Mouse (Mus musculus) embryonic facial prominence, embryonic 10.5 days (tissue): ENCODE results near the gene Pibf1. TPM values are rescaled to one million over a fixed set of nuclear protein-coding genes. Genes with fewer than 3 reads are reported as not detected.

ENCODE experiments used
- DNase-seq: peaks from one replicate; pipeline ENCODE4 v3.0.0-alpha.2; 2017; ENCODE audit warnings: low spot score
- H3K27ac ChIP-seq: fragments of 300-500 bp; sonication (generic); replicated peaks from 2 replicates; pipeline ENCODE4 v1.5.1; 2016; ENCODE audit warnings: mild to moderate bottlenecking
- H3K27me3 ChIP-seq: fragments of 300-500 bp; sonication (generic); replicated peaks from 2 replicates; pipeline ENCODE4 v1.6.1; 2016; ENCODE audit warnings: low read depth, mild to moderate bottlenecking; ENCODE audit not compliant: poor library complexity, severe bottlenecking
- H3K36me3 ChIP-seq: fragments of 300-500 bp; sonication (generic); replicated peaks from 2 replicates; pipeline ENCODE4 v1.6.1; 2016; ENCODE audit warnings: mild to moderate bottlenecking, moderate library complexity
- H3K4me1 ChIP-seq: fragments of 300-500 bp; sonication (generic); 2 replicates; pipeline ENCODE4 v1.6.1; 2016
- H3K4me3 ChIP-seq: fragments of 300-500 bp; sonication (generic); 2 replicates; pipeline ENCODE4 v1.5.1; 2016; ENCODE audit warnings: mild to moderate bottlenecking, moderate library complexity
- H3K9me3 ChIP-seq: fragments of 300-500 bp; sonication (generic); 2 replicates; pipeline ENCODE4 v1.6.1; 2016; ENCODE audit warnings: mild to moderate bottlenecking
- WGBS: fragments of 180-500 bp; shearing (Covaris S2); methylation state at CpG from one replicate; pipeline ENCODE4 v1.1.7; 2016; 5-methylcytosine and 5-hydroxymethylcytosine counted together
- polyA plus RNA-seq: library from polyadenylated mRNA; unstranded; fragments of >200 nt; fragmentation: Nextera tagmentation; extraction: Ambion mirVana; gene quantifications from 2 replicates; pipeline ENCODE4 v1.2.1, GENCODE M21; 2016

Gene Pibf1
- polyA plus RNA-seq, 1 experiment from 2014 or later, result 22.1 TPM

- H3K27ac ChIP-seq, result no peak overlapping the region
- WGBS, result 92% methylated on average over 3 of the region's 3 CpGs
- no peaks in the 10 kb centered on the region for H3K9me3 ChIP-seq
- no peaks in the 10 kb centered on the region for H3K27me3 ChIP-seq
- peaks cover 8% of the 10 kb centered on the region; the same call in 1 of the 2 replicates for H3K36me3 ChIP-seq
- DNase-seq, result no peak
- no peak overlapping the region for H3K4me3 ChIP-seq
- no peaks in the 10 kb centered on the region for H3K4me1 ChIP-seq
Observed at GRCm38 (mm10) chr14:99233056-99233455, 133.8 kb downstream of the Pibf1 start.

- no peak for DNase-seq
- H3K4me1 ChIP-seq, result no peaks in the 10 kb centered on the region
- H3K4me3 ChIP-seq, result no peak overlapping the region
- no peaks in the 10 kb centered on the region for H3K9me3 ChIP-seq
- H3K27ac ChIP-seq, result no peak overlapping the region
- 89% methylated on average over 5 of the region's 5 CpGs for WGBS
- H3K27me3 ChIP-seq, result no peaks in the 10 kb centered on the region
- H3K36me3 ChIP-seq, result peaks cover 7% of the 10 kb centered on the region; the same call in 1 of the 2 replicates
Observed at GRCm38 (mm10) chr14:99237115-99237514, 137.9 kb downstream of the Pibf1 start.

- Histone ChIP-seq H3K27ac (peak overlapping the region; percentile 6; the same call in 1 of the 2 replicates), H3K9me3 (no peaks in the 10 kb centered on the region), H3K4me3 (no peak overlapping the region), H3K4me1 (peaks cover 4% of the 10 kb centered on the region; the same call in 1 of the 2 replicates), H3K27me3 (no peaks in the 10 kb centered on the region), H3K36me3 (peaks cover 10% of the 10 kb centered on the region)
- DNase-seq, result no peak
- 89% methylated on average over 11 of the region's 11 CpGs for WGBS
Observed at GRCm38 (mm10) chr14:99240563-99240962, 141.3 kb downstream of the Pibf1 start.

GRCm38 (mm10) chr14:99244508-99244907 lies 145.3 kb downstream of the Pibf1 start:
- Histone ChIP-seq H3K4me3 (no peak overlapping the region), H3K27me3 (no peaks in the 10 kb centered on the region), H3K4me1 (peaks cover 4% of the 10 kb centered on the region; the same call in 1 of the 2 replicates), H3K36me3 (peaks cover 14% of the 10 kb centered on the region), H3K9me3 (no peaks in the 10 kb centered on the region), H3K27ac (no peak overlapping the region)
- DNase-seq, result peak; percentile 13
- WGBS, result 46% methylated on average over 3 of the region's 3 CpGs

- Histone ChIP-seq H3K4me3 (no peak overlapping the region), H3K4me1 (no peaks in the 10 kb centered on the region), H3K27me3 (no peaks in the 10 kb centered on the region), H3K27ac (no peak overlapping the region), H3K9me3 (no peaks in the 10 kb centered on the region), H3K36me3 (peaks cover 1% of the 10 kb centered on the region)
- DNase-seq, result no peak
- 96% methylated on average over 12 of the region's 12 CpGs for WGBS
Observed at GRCm38 (mm10) chr14:99262026-99262425, 162.8 kb downstream of the Pibf1 start.

GRCm38 (mm10) chr14:99263816-99264215 lies 164.6 kb downstream of the Pibf1 start:
- no peaks in the 10 kb centered on the region for H3K9me3 ChIP-seq
- H3K4me1 ChIP-seq, result no peaks in the 10 kb centered on the region
- H3K27ac ChIP-seq, result no peak overlapping the region
- H3K4me3 ChIP-seq, result no peak overlapping the region
- 94% methylated on average over 6 of the region's 6 CpGs for WGBS
- H3K36me3 ChIP-seq, result no peaks in the 10 kb centered on the region
- DNase-seq, result no peak
- H3K27me3 ChIP-seq, result no peaks in the 10 kb centered on the region

GRCm38 (mm10) chr14:99265791-99266190 lies 166.6 kb downstream of the Pibf1 start:
- Histone ChIP-seq H3K4me3 (no peak overlapping the region), H3K36me3 (no peaks in the 10 kb centered on the region), H3K4me1 (no peaks in the 10 kb centered on the region), H3K27ac (no peak overlapping the region), H3K9me3 (no peaks in the 10 kb centered on the region), H3K27me3 (no peaks in the 10 kb centered on the region)
- no peak for DNase-seq
- 92% methylated on average over 14 of the region's 14 CpGs for WGBS

GRCm38 (mm10) chr14:99266749-99267148 lies 167.5 kb downstream of the Pibf1 start:
- no peaks in the 10 kb centered on the region for H3K36me3 ChIP-seq
- no peaks in the 10 kb centered on the region for H3K9me3 ChIP-seq
- no peaks in the 10 kb centered on the region for H3K27me3 ChIP-seq
- H3K27ac ChIP-seq, result no peak overlapping the region
- no peak for DNase-seq
- no peak overlapping the region for H3K4me3 ChIP-seq
- 59% methylated on average over 5 of the region's 5 CpGs for whole genome bisulfite sequencing
- no peaks in the 10 kb centered on the region for H3K4me1 ChIP-seq

GRCm38 (mm10) chr14:99274056-99274455 lies 174.8 kb downstream of the Pibf1 start:
- 76% methylated on average over 2 of the region's 2 CpGs for WGBS
- 0 out of 2 replicates have a peak, but pooled peaks cover 4% of the 10 kb centered on the region for H3K4me1 ChIP-seq
- H3K4me3 ChIP-seq, result no peak overlapping the region
- no peak overlapping the region for H3K27ac ChIP-seq
- H3K27me3 ChIP-seq, result peaks cover 3% of the 10 kb centered on the region; the same call in 1 of the 2 replicates
- no peaks in the 10 kb centered on the region for H3K9me3 ChIP-seq
- no peaks in the 10 kb centered on the region for H3K36me3 ChIP-seq
- no peak for DNase-seq

GRCm38 (mm10) chr14:99275827-99276226 lies 176.6 kb downstream of the Pibf1 start:
- no peaks in the 10 kb centered on the region for H3K9me3 ChIP-seq
- DNase-seq, result no peak
- 0 out of 2 replicates have a peak, but pooled peaks cover 4% of the 10 kb centered on the region for H3K4me1 ChIP-seq
- H3K36me3 ChIP-seq, result no peaks in the 10 kb centered on the region
- H3K4me3 ChIP-seq, result no peak overlapping the region
- peaks cover 8% of the 10 kb centered on the region; the same call in 1 of the 2 replicates for H3K27me3 ChIP-seq
- no peak overlapping the region for H3K27ac ChIP-seq
- 54% methylated on average over 4 of the region's 4 CpGs for WGBS

GRCm38 (mm10) chr14:99278312-99278711 lies 179.1 kb downstream of the Pibf1 start:
- Histone ChIP-seq H3K4me3 (no peak overlapping the region), H3K36me3 (no peaks in the 10 kb centered on the region), H3K27me3 (peaks cover 8% of the 10 kb centered on the region; the same call in 1 of the 2 replicates), H3K4me1 (0 out of 2 replicates have a peak, but pooled peaks cover 4% of the 10 kb centered on the region), H3K9me3 (no peaks in the 10 kb centered on the region), H3K27ac (no peak overlapping the region)
- DNase-seq, result no peak
- WGBS, result 26% methylated on average over 9 of the region's 9 CpGs

GRCm38 (mm10) chr14:99278763-99279486 lies 179.7 kb downstream of the Pibf1 start:
- Histone ChIP-seq H3K9me3 (no peaks in the 10 kb centered on the region), H3K4me3 (no peak overlapping the region), H3K27me3 (peaks cover 8% of the 10 kb centered on the region; the same call in 1 of the 2 replicates), H3K36me3 (no peaks in the 10 kb centered on the region), H3K4me1 (0 out of 2 replicates have a peak, but pooled peaks cover 4% of the 10 kb centered on the region), H3K27ac (no peak overlapping the region)
- DNase-seq, result no peak
- 55% methylated on average over 12 of the region's 12 CpGs for WGBS

GRCm38 (mm10) chr14:99280399-99280798 lies 181.2 kb downstream of the Pibf1 start:
- Histone ChIP-seq H3K27ac (no peak overlapping the region), H3K4me1 (0 out of 2 replicates have a peak, but pooled peaks cover 4% of the 10 kb centered on the region), H3K9me3 (no peaks in the 10 kb centered on the region), H3K4me3 (no peak overlapping the region), H3K36me3 (no peaks in the 10 kb centered on the region), H3K27me3 (peaks cover 8% of the 10 kb centered on the region; the same call in 1 of the 2 replicates)
- WGBS, result 86% methylated on average over 5 of the region's 5 CpGs
- DNase-seq, result no peak
